Mouse (Mus musculus) cortical plate, adult 2 months (tissue): ENCODE measurements around the gene Tbc1d5. TPM values are rescaled to one million over a fixed set of nuclear protein-coding genes. Genes with fewer than 3 reads are reported as not detected.

ENCODE experiments used
- H3K27ac ChIP-seq: fragments of 200-500 bp; 2 replicates; pipeline ENCODE4 v1.5.1; 2012; ENCODE audit warnings: low read length, control low read depth, inconsistent platforms; ENCODE audit not compliant: insufficient read depth
- H3K4me1 ChIP-seq: fragments of 200-500 bp; 2 replicates; pipeline ENCODE4 v1.6.1; 2011; ENCODE audit warnings: low read length; ENCODE audit not compliant: control insufficient read depth, insufficient read depth
- H3K4me3 ChIP-seq: fragments of 200-500 bp; 2 replicates; pipeline ENCODE4 v1.5.1; 2011; ENCODE audit warnings: mild to moderate bottlenecking, low read length, control low read depth; ENCODE audit not compliant: insufficient read depth
- CTCF ChIP-seq: fragments of 200-500 bp; IDR thresholded peaks from 2 replicates; pipeline ENCODE4 v1.5.1; 2011; ENCODE audit warnings: mild to moderate bottlenecking, control low read depth, low read length; ENCODE audit not compliant: insufficient read depth; ENCODE audit errors: extremely low read depth
- POLR2A ChIP-seq: fragments of 200-500 bp; IDR thresholded peaks from 2 replicates; pipeline ENCODE4 v1.6.1; 2011; ENCODE audit warnings: mild to moderate bottlenecking, low read length, control low read depth; ENCODE audit not compliant: insufficient read depth; ENCODE audit errors: extremely low read depth
- polyA plus RNA-seq: library from polyadenylated mRNA; depleted of rRNA; stranded (reverse); fragments of >200 nt; gene quantifications from 2 replicates; pipeline ENCODE4 v1.2.3, GENCODE M21; 2012

Gene Tbc1d5
- polyA plus RNA-seq, 1 experiment: 23.0 TPM

DNA sequence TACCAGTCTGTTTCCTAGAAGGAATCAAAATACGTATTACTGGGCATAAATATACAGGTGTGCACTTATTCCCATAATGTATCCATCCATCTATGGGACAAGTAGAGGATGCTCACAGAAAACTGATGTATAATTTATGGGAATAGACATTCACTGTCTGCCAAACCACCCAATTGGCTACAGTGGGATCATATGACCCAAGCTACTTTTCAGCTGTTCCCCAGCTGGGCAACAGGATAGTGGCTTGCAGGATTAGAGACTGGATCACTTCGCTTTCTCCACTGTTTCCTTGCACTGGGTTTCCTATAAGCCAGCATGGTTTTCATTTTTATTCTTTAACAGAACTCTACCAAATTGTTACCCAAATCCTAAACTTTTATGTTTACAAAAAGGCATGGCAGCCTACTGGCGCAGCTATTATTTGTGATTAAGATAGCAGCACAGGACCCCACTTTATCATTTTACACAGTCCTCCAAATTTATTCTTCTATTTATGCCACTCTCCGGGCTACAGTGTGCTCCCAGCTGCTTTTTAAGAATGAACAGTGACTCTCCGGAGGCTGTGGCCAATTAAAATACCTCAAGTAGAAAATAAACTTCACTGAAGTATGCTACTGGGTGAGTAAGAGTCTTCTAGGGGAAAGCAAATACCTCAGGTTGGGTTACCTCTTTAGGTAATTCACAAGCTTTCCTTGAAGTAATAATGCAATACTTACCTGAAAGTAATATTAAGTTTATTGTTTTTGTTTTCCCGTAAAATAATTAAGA, 270.4 kb downstream of the Tbc1d5 start:
- TF ChIP-seq POLR2A: no peak
- no peak for TF ChIP-seq CTCF
- Histone ChIP-seq H3K4me1 (no peaks in the 10 kb centered on the region), H3K27ac (no peak overlapping the region), H3K4me3 (no peak overlapping the region)

DNA sequence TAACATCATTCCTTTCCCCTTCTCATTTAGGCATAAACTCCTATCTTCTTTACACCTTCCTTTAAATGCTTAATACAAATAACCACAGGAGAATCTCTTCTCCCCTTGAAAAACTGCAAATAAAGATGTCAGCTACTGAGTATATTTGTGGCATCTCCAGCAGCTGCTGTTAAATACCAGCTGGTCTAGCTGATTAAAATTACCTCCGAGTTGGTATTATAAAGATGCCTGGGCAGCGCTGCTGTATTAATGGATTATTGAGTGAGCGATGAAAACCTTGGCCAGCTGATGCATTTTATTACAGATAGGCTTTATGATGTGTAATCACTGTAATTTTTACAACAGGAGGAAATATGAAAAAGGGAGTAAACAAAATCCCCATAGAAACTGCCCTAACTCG, 271.0 kb downstream of the Tbc1d5 start:
- no peak for TF ChIP-seq POLR2A
- no peak for TF ChIP-seq CTCF
- Histone ChIP-seq H3K4me1 (no peaks in the 10 kb centered on the region), H3K4me3 (no peak overlapping the region), H3K27ac (no peak overlapping the region)

DNA sequence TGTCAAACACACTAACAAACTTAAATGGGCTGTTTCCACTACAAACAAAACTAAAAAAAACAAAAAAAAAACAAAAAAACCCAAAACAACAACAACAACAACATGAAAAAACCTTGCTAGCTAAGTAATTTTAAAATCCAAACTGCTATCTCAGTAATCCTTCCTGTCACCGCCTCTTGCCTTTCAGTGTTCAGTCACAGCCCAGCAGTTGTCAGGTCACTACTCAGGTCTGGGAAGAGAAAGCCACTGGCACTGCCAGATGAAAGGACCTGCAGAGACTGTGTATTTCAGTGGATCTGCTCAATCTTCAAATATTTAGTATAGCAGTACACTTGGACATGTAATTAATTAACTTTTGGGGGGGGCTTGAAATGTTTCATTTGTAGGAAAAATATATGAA, 272.5 kb downstream of the Tbc1d5 start:
- Histone ChIP-seq H3K4me3 (no peak overlapping the region), H3K27ac (no peak overlapping the region), H3K4me1 (no peaks in the 10 kb centered on the region)
- TF ChIP-seq CTCF (no peak), POLR2A (no peak)

DNA sequence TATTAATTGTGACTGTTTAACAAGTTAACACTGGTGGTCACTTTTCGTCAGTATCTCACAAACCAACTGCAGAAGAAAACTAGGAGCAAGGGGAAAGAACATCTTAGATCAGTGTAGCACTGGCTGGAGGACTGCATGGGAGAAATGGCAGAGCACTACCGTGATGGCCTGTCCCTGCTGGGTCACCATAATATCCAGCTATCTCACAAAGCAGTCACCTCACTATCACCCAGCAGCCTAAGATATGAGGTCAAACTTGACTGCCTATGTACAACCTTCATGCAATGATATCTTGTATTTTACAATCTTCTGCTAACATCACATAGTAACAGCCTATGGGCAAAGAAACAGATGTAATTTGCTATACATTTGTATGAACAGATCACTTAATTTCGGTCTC, 274.7 kb downstream of the Tbc1d5 start:
- Histone ChIP-seq H3K4me1 (no peaks in the 10 kb centered on the region), H3K4me3 (no peak overlapping the region), H3K27ac (no peak overlapping the region)
- TF ChIP-seq CTCF (no peak), POLR2A (no peak)

DNA sequence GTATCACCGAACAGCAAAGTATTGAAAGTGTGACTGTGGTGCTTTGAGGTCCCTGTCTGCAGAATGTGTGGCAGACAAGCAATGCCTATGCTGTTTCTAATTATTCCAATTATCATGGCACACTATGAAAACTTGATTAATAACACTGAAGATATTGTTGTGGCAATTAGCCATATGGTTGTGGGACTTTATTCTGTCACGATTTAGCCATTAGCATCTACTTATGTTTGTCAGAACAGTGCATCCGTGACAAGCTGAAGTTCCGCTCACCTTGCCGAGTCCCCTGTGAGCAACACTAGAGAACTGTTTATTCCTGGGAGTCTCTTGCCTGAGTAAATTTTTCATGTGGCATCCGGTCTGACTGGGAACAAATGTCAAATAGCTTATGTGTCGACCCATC, 281.3 kb downstream of the Tbc1d5 start:
- Histone ChIP-seq H3K4me3 (no peak overlapping the region), H3K4me1 (no peaks in the 10 kb centered on the region), H3K27ac (no peak overlapping the region)
- TF ChIP-seq POLR2A: no peak
- TF ChIP-seq CTCF: no peak

DNA sequence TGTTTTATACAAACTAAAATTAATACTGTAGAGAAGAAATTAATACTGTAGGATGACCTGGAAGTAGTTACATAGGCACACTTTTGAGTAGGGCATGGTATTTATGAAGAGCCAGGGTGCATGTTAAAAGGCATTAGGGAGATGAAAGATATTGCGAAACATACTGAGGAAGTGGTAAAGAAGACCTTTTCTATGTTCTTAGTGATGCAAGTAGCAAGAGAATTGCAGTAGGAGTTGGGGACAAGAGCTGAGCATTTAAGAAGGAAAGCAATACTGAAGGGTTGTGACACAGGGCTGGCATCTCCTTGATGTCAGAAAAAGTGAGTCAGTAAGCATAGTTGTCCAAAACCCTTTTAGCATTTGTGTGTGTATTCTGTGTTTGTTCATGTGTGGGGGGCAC, 289.7 kb downstream of the Tbc1d5 start:
- Histone ChIP-seq H3K4me1 (no peaks in the 10 kb centered on the region), H3K27ac (no peak overlapping the region), H3K4me3 (no peak overlapping the region)
- TF ChIP-seq CTCF (no peak), POLR2A (no peak)

DNA sequence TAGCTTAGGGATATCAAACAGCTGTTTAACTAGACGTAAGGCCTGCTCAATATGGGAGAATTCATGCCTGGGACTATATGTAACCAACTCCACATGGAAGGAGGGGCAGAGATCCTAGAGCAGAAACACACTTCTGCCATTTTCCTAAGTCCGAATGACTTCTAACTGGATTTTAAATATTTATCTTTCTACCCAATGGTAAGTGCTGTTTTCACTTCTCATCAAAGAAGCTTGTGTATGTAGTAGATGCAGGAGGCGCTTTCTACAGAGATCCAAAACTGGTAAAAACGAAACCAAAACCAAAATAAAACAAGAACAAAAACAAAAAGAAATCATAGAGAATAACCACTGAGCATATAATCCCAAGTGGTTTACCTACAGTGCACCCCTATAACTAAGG, 299.2 kb downstream of the Tbc1d5 start:
- no peak overlapping the region for H3K27ac ChIP-seq
- peaks cover 2% of the 10 kb centered on the region; the same call in 1 of the 2 replicates for H3K4me1 ChIP-seq
- TF ChIP-seq CTCF (no peak), POLR2A (no peak)
- no peak overlapping the region for H3K4me3 ChIP-seq

DNA sequence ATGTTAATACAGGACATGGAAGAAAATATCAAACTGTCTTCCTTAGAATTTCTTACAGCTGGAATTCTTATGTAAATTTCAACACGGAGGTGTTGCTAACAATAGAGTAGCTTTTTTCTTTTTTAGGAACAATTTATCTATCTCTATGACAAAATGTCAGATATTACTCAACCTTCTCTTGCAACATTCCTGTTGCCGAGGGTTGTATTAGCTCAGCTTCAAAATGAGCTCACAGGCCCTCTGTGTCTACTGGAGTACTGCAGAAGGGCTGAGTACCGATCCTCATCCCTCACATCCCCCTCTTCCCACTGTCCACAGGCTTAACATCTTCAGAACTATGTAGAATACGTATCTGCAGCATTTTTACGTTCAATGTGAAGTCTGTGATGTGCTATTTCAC, 302.7 kb downstream of the Tbc1d5 start:
- TF ChIP-seq POLR2A: no peak
- no peak for TF ChIP-seq CTCF
- Histone ChIP-seq H3K27ac (no peak overlapping the region), H3K4me3 (no peak overlapping the region), H3K4me1 (peaks cover 2% of the 10 kb centered on the region; the same call in 1 of the 2 replicates)

DNA sequence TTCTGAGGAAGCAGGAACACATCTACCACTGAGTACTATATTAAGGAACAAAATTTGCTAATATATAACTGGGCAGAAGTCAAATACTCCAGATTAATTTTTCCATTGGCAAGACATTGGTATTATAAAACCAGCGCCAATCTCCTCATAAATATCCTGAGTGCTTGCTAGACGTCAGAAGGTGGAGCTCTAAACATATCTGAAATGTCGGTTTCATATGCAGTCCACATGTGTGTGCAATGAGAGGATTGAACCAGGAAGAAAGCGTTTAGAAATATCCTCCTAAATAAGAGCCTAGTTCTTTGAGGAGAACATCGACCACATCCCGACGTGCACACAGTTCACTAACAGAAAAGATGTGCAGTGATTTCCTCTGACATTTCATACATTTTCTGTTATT, 305.1 kb downstream of the Tbc1d5 start:
- Histone ChIP-seq H3K27ac (no peak overlapping the region), H3K4me3 (no peak overlapping the region), H3K4me1 (peaks cover 2% of the 10 kb centered on the region; the same call in 1 of the 2 replicates)
- TF ChIP-seq CTCF: peak; percentile 20; the same call in 1 of the 2 replicates
- no peak for TF ChIP-seq POLR2A

DNA sequence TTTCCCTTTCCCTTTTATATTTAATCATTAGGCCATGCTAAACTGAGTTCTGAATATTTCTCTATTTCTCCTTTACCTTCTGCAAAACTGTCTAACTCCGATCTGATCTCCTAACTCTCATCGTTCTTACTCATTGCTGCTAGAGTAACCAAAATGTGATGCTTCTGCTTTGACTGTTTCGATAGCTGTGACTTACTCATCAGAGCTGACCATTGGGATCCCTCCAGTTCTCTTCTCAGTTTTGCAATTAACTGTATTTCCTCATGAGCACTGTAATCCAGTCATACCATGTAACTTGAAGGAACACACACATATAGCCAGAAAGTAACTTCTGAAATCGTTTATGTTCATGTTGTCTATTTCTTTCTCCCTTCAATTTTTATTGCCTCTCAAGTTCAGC, 306.6 kb downstream of the Tbc1d5 start:
- Histone ChIP-seq H3K27ac (no peak overlapping the region), H3K4me3 (no peak overlapping the region), H3K4me1 (peaks cover 2% of the 10 kb centered on the region; the same call in 1 of the 2 replicates)
- TF ChIP-seq POLR2A: no peak
- no peak for TF ChIP-seq CTCF
